Mouse (Mus musculus): ENCODE results near the gene Vmn2r8. TPM values are rescaled to one million over a fixed set of nuclear protein-coding genes. Genes with fewer than 3 reads are reported as not detected.

Gene Vmn2r8
- polyA plus RNA-seq, 1 experiment from 2014 or later, result not detected

GRCm38 (mm10) chr5:108750328-108751210 is 58.1 kb downstream of the Vmn2r8 start:
- ChIA-PET POLR2A (no interaction called here), CTCF (no interaction called here)
- ATAC-seq, result no peak

GRCm38 (mm10) chr5:108744629-108745028 is 64.0 kb downstream of the Vmn2r8 start:
- ATAC-seq (no peak), DNase-seq (ENCODE audit: low read depth, low spot score) (no peak)
- TF ChIP-seq CTCF (IDR thresholded peaks at IDR 0.05), result no peak
- peaks cover 22% of the 10 kb centered on the region for H3K27me3 ChIP-seq
- ChIA-PET CTCF (interaction anchor here (0.9 to 2.1 kb wide), 3 partner anchors 8 to 49 kb away, joined by 3 to 6 read pairs (median 3); no protein-coding TSS in a partner anchor), POLR2A (no interaction called here)
- in situ Hi-C loops (cut with MboI; ENCODE audit: low pct_unique_long_range_greater_than_20kb), result no loop called here

More at GRCm38 (mm10) chr5:108750328-108751210, 58.1 kb downstream of the Vmn2r8 start:
- H3K27me3 ChIP-seq, result peaks cover 25% of the 10 kb centered on the region
- no peak for DNase-seq (ENCODE audit: low read depth, low spot score)
- no peak for TF ChIP-seq CTCF (IDR thresholded peaks at IDR 0.05)
- in situ Hi-C loops (cut with MboI; ENCODE audit: low pct_unique_long_range_greater_than_20kb), result no loop called here

- CTCF ChIA-PET, result interaction anchor here (0.7 to 2.1 kb wide), 4 partner anchors 9 to 48 kb away, joined by 3 to 6 read pairs (median 3); no protein-coding TSS in a partner anchor
- TF ChIP-seq CTCF (IDR thresholded peaks at IDR 0.05), result peak; percentile 71
- in situ Hi-C loops (cut with MboI; ENCODE audit: low pct_unique_long_range_greater_than_20kb), result no loop called here
- no peak for DNase-seq (ENCODE audit: low read depth, low spot score)
- peak; percentile 77 for ATAC-seq
- POLR2A ChIA-PET, result no interaction called here
- peaks cover 19% of the 10 kb centered on the region for H3K27me3 ChIP-seq
These were observed 64.8 kb downstream of the Vmn2r8 start for GRCm38 (mm10) chr5:108743856-108744255.

DNA sequence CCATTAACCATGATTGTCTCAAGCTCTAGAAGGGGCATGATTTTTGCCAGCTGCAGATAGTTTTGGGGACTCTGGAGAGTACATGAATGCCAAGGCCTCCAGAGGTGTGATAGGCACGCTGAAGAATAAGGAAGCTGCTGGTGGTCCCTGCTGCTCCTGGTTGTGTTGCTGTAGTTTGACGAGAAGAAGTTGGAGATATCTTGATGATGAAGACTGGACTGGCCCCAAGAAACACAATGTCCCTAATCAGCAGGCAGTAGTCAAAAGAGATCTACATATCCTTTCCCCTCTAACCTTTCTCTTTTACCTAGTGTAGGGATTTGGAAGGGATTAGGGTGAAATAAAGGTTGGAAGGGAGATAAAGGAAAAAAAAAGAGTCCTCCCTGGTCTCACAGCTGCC is 66.1 kb downstream of the Vmn2r8 start:
- peaks cover 19% of the 10 kb centered on the region for H3K27me3 ChIP-seq
- in situ Hi-C loops (cut with MboI; ENCODE audit: low pct_unique_long_range_greater_than_20kb), result no loop called here
- no peak for ATAC-seq
- CTCF ChIA-PET, result no interaction called here
- no peak for TF ChIP-seq CTCF (IDR thresholded peaks at IDR 0.05)
- DNase-seq (ENCODE audit: low read depth, low spot score), result no peak
- POLR2A ChIA-PET, result no interaction called here

- ChIA-PET CTCF (interaction anchor here (3.0 kb wide), 1 partner anchor 15 kb away, joined by 11 read pairs; no protein-coding TSS in a partner anchor), POLR2A (no interaction called here)
- no peak for TF ChIP-seq CTCF (IDR thresholded peaks at IDR 0.05)
- H3K27me3 ChIP-seq, result peaks cover 16% of the 10 kb centered on the region
- ATAC-seq (peak; percentile 44), DNase-seq (ENCODE audit: low read depth, low spot score) (no peak)
- in situ Hi-C loops (cut with MboI; ENCODE audit: low pct_unique_long_range_greater_than_20kb), result no loop called here
These were observed 66.8 kb downstream of the Vmn2r8 start for GRCm38 (mm10) chr5:108741844-108742243.

Other genes starting within 250 kb of the Vmn2r8 start
- gene Gak, start 179.1 kb downstream of the Vmn2r8 start, polyA plus RNA-seq (2021), result 133 TPM
- gene Tmem175, start 179.1 kb downstream of the Vmn2r8 start, polyA plus RNA-seq (2021), result 37.2 TPM
- 10.4 TPM for gene Idua, start 148.5 kb downstream of the Vmn2r8 start, polyA plus RNA-seq (2021)
- gene Dgkq, start 139.2 kb downstream of the Vmn2r8 start, polyA plus RNA-seq (2021), result 29.8 TPM
- gene Slc26a1, start 133.3 kb downstream of the Vmn2r8 start, polyA plus RNA-seq (2021), result 0.42 TPM
- gene Fgfrl1, start 116.5 kb downstream of the Vmn2r8 start, polyA plus RNA-seq (2021), result 57.6 TPM
- gene Rnf212, start 33.9 kb downstream of the Vmn2r8 start, polyA plus RNA-seq (2021), result not detected
- not detected for gene Tmed11, start 13.5 kb downstream of the Vmn2r8 start, polyA plus RNA-seq (2021)
- not detected for gene Vmn2r9, start 43.8 kb upstream of the Vmn2r8 start, polyA plus RNA-seq (2021)
- not detected for gene Vmn2r10, start 197.7 kb upstream of the Vmn2r8 start, polyA plus RNA-seq (2021)

Data from Patski (cell line).